Mouse (Mus musculus) lung, adult 2 months (tissue): ENCODE measurements around the gene Raf1.

Experiments used
- CTCF ChIP-seq: fragments of 200-500 bp; IDR thresholded peaks from 2 replicates; pipeline ENCODE4 v1.5.1; 2011; ENCODE audit warnings: mild to moderate bottlenecking, low read length, control low read depth; ENCODE audit not compliant: insufficient read depth
- POLR2A ChIP-seq: fragments of 200-500 bp; IDR thresholded peaks from 2 replicates; pipeline ENCODE4 v1.6.1; 2011; ENCODE audit warnings: low read depth, mild to moderate bottlenecking, control low read depth, low read length, borderline replicate concordance; ENCODE audit errors: extremely low read depth

DNA sequence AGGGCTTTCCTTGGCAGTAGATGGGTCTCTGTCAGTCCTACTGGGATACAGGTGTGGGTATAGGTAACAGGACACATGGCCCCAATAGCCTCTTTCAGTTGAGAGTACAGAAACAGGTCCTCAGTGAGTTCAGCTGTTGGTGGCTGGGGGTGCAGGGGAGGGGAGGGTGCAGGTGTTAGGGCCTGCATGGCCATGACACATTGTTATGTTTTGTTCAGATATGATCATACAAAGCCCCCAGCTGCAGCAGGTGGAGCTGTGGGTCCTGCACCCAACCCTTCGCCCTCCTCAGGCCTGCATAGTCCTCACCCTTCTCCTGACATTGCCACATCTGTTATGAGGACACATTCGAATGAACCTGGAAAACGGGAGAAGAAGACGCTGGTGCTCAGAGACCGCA is 66.1 kb downstream of the Raf1 start:
- TF ChIP-seq CTCF (no peak), POLR2A (no peak)
